Mouse (Mus musculus): ENCODE results near the gene Thap4. TPM values are rescaled to one million over a fixed set of nuclear protein-coding genes. Genes with fewer than 3 reads are reported as not detected.

Thap4 gene
- polyA plus RNA-seq, 1 experiment from 2014 or later = 19.4 TPM

- Histone ChIP-seq H3K27ac (no peak overlapping the region), H3K36me3 (ENCODE audit: inconsistent target) (no peaks in the 10 kb centered on the region), H3K4me3 (ENCODE audit: inconsistent target) (no peak overlapping the region), H3K79me2 (ENCODE audit: inconsistent target) (peaks cover 93% of the 10 kb centered on the region)
- WGBS (ENCODE audit: missing documents) = 92% methylated on average over 1 of the region's 1 CpGs
Observed at GRCm38 (mm10) chr1:93760076-93760475, 5.4 kb upstream of the Thap4 start.

- H3K36me3 ChIP-seq (ENCODE audit: inconsistent target) = no peaks in the 10 kb centered on the region
- H3K79me2 ChIP-seq (ENCODE audit: inconsistent target) = peaks cover 86% of the 10 kb centered on the region
- H3K27ac ChIP-seq = no peak overlapping the region
- H3K4me3 ChIP-seq (ENCODE audit: inconsistent target) = peak overlapping the region; percentile 58; the same call in 1 of the 2 replicates
Observed at GRCm38 (mm10) chr1:93756154-93756553, 1.5 kb upstream of the Thap4 start.

- 0 out of 2 replicates have a peak overlapping the region, but pooled peaks have one; percentile 7 for H3K27ac ChIP-seq
- WGBS (ENCODE audit: missing documents) = 40% methylated on average over 7 of the region's 7 CpGs
- H3K79me2 ChIP-seq (ENCODE audit: inconsistent target) = peaks cover 80% of the 10 kb centered on the region
- H3K36me3 ChIP-seq (ENCODE audit: inconsistent target) = peaks cover under 1% of the 10 kb centered on the region; the same call in 1 of the 2 replicates
- H3K4me3 ChIP-seq (ENCODE audit: inconsistent target) = peak overlapping the region; percentile 58
Observed at GRCm38 (mm10) chr1:93755618-93756017, 954 bp upstream of the Thap4 start.

- H3K4me3 ChIP-seq (ENCODE audit: inconsistent target) = peak overlapping the region; percentile 58
- under 1% methylated on average over 13 of the region's 13 CpGs for WGBS (ENCODE audit: missing documents)
- H3K36me3 ChIP-seq (ENCODE audit: inconsistent target) = peaks cover 4% of the 10 kb centered on the region; the same call in 1 of the 2 replicates
- 0 out of 2 replicates have a peak overlapping the region, but pooled peaks have one; percentile 7 for H3K27ac ChIP-seq
- peaks cover 77% of the 10 kb centered on the region for H3K79me2 ChIP-seq (ENCODE audit: inconsistent target)
Observed at GRCm38 (mm10) chr1:93755291-93755610, 587 bp upstream of the Thap4 start.

- H3K27ac ChIP-seq = no peak overlapping the region
Observed at GRCm38 (mm10) chr1:93753911-93754572, 622 bp downstream of the Thap4 start.

GRCm38 (mm10) chr1:93751290-93751689 lies 3.4 kb downstream of the Thap4 start, which contains the start of gene Atg4b:
TSS of gene Atg4b (plus strand) at chr1:93751500.
- peaks cover 11% of the 10 kb centered on the region for H3K36me3 ChIP-seq (ENCODE audit: inconsistent target)
- H3K4me3 ChIP-seq (ENCODE audit: inconsistent target) = no peak within 1 kb of the TSS
- peaks cover 37% of the 10 kb centered on the region for H3K79me2 ChIP-seq (ENCODE audit: inconsistent target)
- no peak within 1 kb of the TSS for H3K27ac ChIP-seq
- 95% methylated on average over 6 of the region's 6 CpGs for WGBS (ENCODE audit: missing documents)

More at GRCm38 (mm10) chr1:93753911-93754572, 622 bp downstream of the Thap4 start:
- Histone ChIP-seq H3K36me3 (ENCODE audit: inconsistent target) (peaks cover 11% of the 10 kb centered on the region), H3K79me2 (ENCODE audit: inconsistent target) (peaks cover 65% of the 10 kb centered on the region), H3K4me3 (ENCODE audit: inconsistent target) (peak overlapping the region; percentile 47)
- under 1% methylated on average over 58 of the region's 59 CpGs for WGBS (ENCODE audit: missing documents)

- peaks cover 36% of the 10 kb centered on the region; the same call in 1 of the 2 replicates for H3K79me2 ChIP-seq (ENCODE audit: inconsistent target)
- no peak overlapping the region for H3K4me3 ChIP-seq (ENCODE audit: inconsistent target)
- 83% methylated on average over 1 of the region's 1 CpGs for WGBS (ENCODE audit: missing documents)
- H3K27ac ChIP-seq = no peak overlapping the region
- peaks cover 11% of the 10 kb centered on the region for H3K36me3 ChIP-seq (ENCODE audit: inconsistent target)
Observed at GRCm38 (mm10) chr1:93748539-93748938, 6.1 kb downstream of the Thap4 start.

- WGBS (ENCODE audit: missing documents) = 90% methylated on average over 5 of the region's 5 CpGs
- Histone ChIP-seq H3K36me3 (ENCODE audit: inconsistent target) (peaks cover 11% of the 10 kb centered on the region), H3K4me3 (ENCODE audit: inconsistent target) (no peak overlapping the region), H3K27ac (no peak overlapping the region), H3K79me2 (ENCODE audit: inconsistent target) (peaks cover 26% of the 10 kb centered on the region; the same call in 1 of the 2 replicates)
Observed at GRCm38 (mm10) chr1:93746179-93746578, 8.5 kb downstream of the Thap4 start.

- Histone ChIP-seq H3K36me3 (ENCODE audit: inconsistent target) (no peaks in the 10 kb centered on the region), H3K79me2 (ENCODE audit: inconsistent target) (peaks cover 36% of the 10 kb centered on the region; the same call in 1 of the 2 replicates), H3K27ac (no peak overlapping the region), H3K4me3 (ENCODE audit: inconsistent target) (no peak overlapping the region)
Observed at GRCm38 (mm10) chr1:93742910-93743309, 11.8 kb downstream of the Thap4 start.

GRCm38 (mm10) chr1:93741987-93742386 lies 12.7 kb downstream of the Thap4 start:
- Histone ChIP-seq H3K27ac (no peak overlapping the region), H3K36me3 (ENCODE audit: inconsistent target) (no peaks in the 10 kb centered on the region), H3K79me2 (ENCODE audit: inconsistent target) (peaks cover 36% of the 10 kb centered on the region; the same call in 1 of the 2 replicates), H3K4me3 (ENCODE audit: inconsistent target) (no peak overlapping the region)
- WGBS (ENCODE audit: missing documents) = 98% methylated on average over 4 of the region's 4 CpGs

GRCm38 (mm10) chr1:93740671-93741070 lies 14.0 kb downstream of the Thap4 start:
- no peak overlapping the region for H3K27ac ChIP-seq
- no peaks in the 10 kb centered on the region for H3K36me3 ChIP-seq (ENCODE audit: inconsistent target)
- WGBS (ENCODE audit: missing documents) = 90% methylated on average over 2 of the region's 2 CpGs
- H3K4me3 ChIP-seq (ENCODE audit: inconsistent target) = no peak overlapping the region
- peaks cover 31% of the 10 kb centered on the region; the same call in 1 of the 2 replicates for H3K79me2 ChIP-seq (ENCODE audit: inconsistent target)

GRCm38 (mm10) chr1:93737711-93738110 lies 17.0 kb downstream of the Thap4 start:
- Histone ChIP-seq H3K4me3 (ENCODE audit: inconsistent target) (no peak overlapping the region), H3K36me3 (ENCODE audit: inconsistent target) (no peaks in the 10 kb centered on the region)
- whole genome bisulfite sequencing (ENCODE audit: missing documents) = 100% methylated on average over 2 of the region's 5 CpGs

GRCm38 (mm10) chr1:93735859-93736258 lies 18.8 kb downstream of the Thap4 start:
- H3K27ac ChIP-seq = no peak overlapping the region
- no peaks in the 10 kb centered on the region for H3K36me3 ChIP-seq (ENCODE audit: inconsistent target)
- H3K4me3 ChIP-seq (ENCODE audit: inconsistent target) = no peak overlapping the region
- peaks cover 7% of the 10 kb centered on the region; the same call in 1 of the 2 replicates for H3K79me2 ChIP-seq (ENCODE audit: inconsistent target)
- WGBS (ENCODE audit: missing documents) = 83% methylated on average over 3 of the region's 3 CpGs

More at GRCm38 (mm10) chr1:93737711-93738110, 17.0 kb downstream of the Thap4 start:
- H3K79me2 ChIP-seq (ENCODE audit: inconsistent target) = peaks cover 19% of the 10 kb centered on the region; the same call in 1 of the 2 replicates
- H3K27ac ChIP-seq = no peak overlapping the region

- WGBS (ENCODE audit: missing documents) = 92% methylated on average over 3 of the region's 3 CpGs
- Histone ChIP-seq H3K36me3 (ENCODE audit: inconsistent target) (no peaks in the 10 kb centered on the region), H3K4me3 (ENCODE audit: inconsistent target) (no peak overlapping the region)
Observed at GRCm38 (mm10) chr1:93731880-93732281, 22.8 kb downstream of the Thap4 start.

GRCm38 (mm10) chr1:93731103-93731502 lies 23.6 kb downstream of the Thap4 start:
- no peak overlapping the region for H3K27ac ChIP-seq
- H3K4me3 ChIP-seq (ENCODE audit: inconsistent target) = no peak overlapping the region
- no peaks in the 10 kb centered on the region for H3K36me3 ChIP-seq (ENCODE audit: inconsistent target)
- H3K79me2 ChIP-seq (ENCODE audit: inconsistent target) = no peaks in the 10 kb centered on the region
- 96% methylated on average over 5 of the region's 5 CpGs for WGBS (ENCODE audit: missing documents)

More at GRCm38 (mm10) chr1:93731880-93732281, 22.8 kb downstream of the Thap4 start:
- Histone ChIP-seq H3K79me2 (ENCODE audit: inconsistent target) (no peaks in the 10 kb centered on the region), H3K27ac (no peak overlapping the region)

All from macrophage (primary cell).